Mouse (Mus musculus): ENCODE data around the gene Dync1i2.

GRCm38 (mm10) chr2:71243058-71243672 lies 31.7 kb downstream of the Dync1i2 start:
- TF ChIP-seq CTCF (IDR thresholded peaks at IDR 0.05; ENCODE audit: insufficient read depth, low read depth, low read length) (no peak), POLR2A (IDR thresholded peaks at IDR 0.05; ENCODE audit: insufficient read depth, low read depth, low read length) (no peak)
